Mouse (Mus musculus) liver, adult 2 months (tissue): ENCODE results near the gene Igsf9b. TPM values are rescaled to one million over a fixed set of nuclear protein-coding genes. Genes with fewer than 3 reads are reported as not detected.

Experiments
- DNase-seq: peaks from one replicate; pipeline ENCODE4 v3.0.0-alpha.2; 2011; ENCODE audit warnings: low read depth, low spot score; ENCODE audit errors: extremely low read depth
- H3K27ac ChIP-seq: fragments of 200-500 bp; replicated peaks from 2 replicates; pipeline ENCODE4 v1.5.1; 2012; ENCODE audit warnings: low read depth, mild to moderate bottlenecking, control low read depth, inconsistent platforms, low read length; ENCODE audit not compliant: insufficient read depth
- H3K27me3 ChIP-seq: fragments of 200-500 bp; 2 replicates; pipeline ENCODE4 v1.6.1; 2012; ENCODE audit warnings: mild to moderate bottlenecking, moderate library complexity, low read length, inconsistent platforms; ENCODE audit not compliant: control insufficient read depth, insufficient read depth
- H3K36me3 ChIP-seq: fragments of 200-500 bp; 2 replicates; pipeline ENCODE4 v1.6.1; 2012; ENCODE audit warnings: low read length, inconsistent platforms; ENCODE audit not compliant: control insufficient read depth, insufficient read depth
- H3K4me1 ChIP-seq: fragments of 200-500 bp; 2 replicates; pipeline ENCODE4 v1.6.1; 2011; ENCODE audit warnings: low read length; ENCODE audit not compliant: control insufficient read depth, insufficient read depth
- H3K4me3 ChIP-seq: fragments of 200-500 bp; 2 replicates; pipeline ENCODE4 v1.5.1; 2011; ENCODE audit warnings: low read depth, mild to moderate bottlenecking, control low read depth, low read length, moderate library complexity; ENCODE audit not compliant: insufficient read depth
- H3K79me2 ChIP-seq: fragments of 200-500 bp; 2 replicates; pipeline ENCODE4 v1.6.1; 2012; ENCODE audit warnings: inconsistent platforms, mild to moderate bottlenecking, low read length, moderate library complexity; ENCODE audit not compliant: control insufficient read depth, insufficient read depth
- H3K9ac ChIP-seq: fragments of 200-500 bp; 2 replicates; pipeline ENCODE4 v1.6.1; 2012; ENCODE audit warnings: low read depth, mild to moderate bottlenecking, control low read depth, inconsistent platforms, low read length
- CTCF ChIP-seq: fragments of 200-500 bp; IDR thresholded peaks from 2 replicates; pipeline ENCODE4 v1.5.1; 2011; ENCODE audit warnings: low read depth, low read length, control low read depth
- POLR2A ChIP-seq: fragments of 200-500 bp; IDR thresholded peaks from 2 replicates; pipeline ENCODE4 v1.6.1; 2011; ENCODE audit warnings: low read length, control low read depth; ENCODE audit not compliant: insufficient read depth; ENCODE audit errors: extremely low read depth
- WGBS: fragments of 180-500 bp; shearing (Covaris S2); methylation state at CpG from one replicate; pipeline ENCODE4 v1.1.7; 2018; 5-methylcytosine and 5-hydroxymethylcytosine counted together
- polyA plus RNA-seq: library from polyadenylated mRNA; depleted of rRNA; stranded (reverse); fragments of >200 nt; gene quantifications from 2 replicates; pipeline ENCODE4 v1.2.3, GENCODE M21; 2012
- total RNA-seq: library from RNA; depleted of rRNA; stranded (reverse); fragments of >200 nt; gene quantifications from 2 replicates; pipeline ENCODE4 v1.2.3, GENCODE M21; 2014

Igsf9b gene
- total and polyA plus RNA-seq, 2 experiments: under 0.01 TPM; not detected in 1

DNA sequence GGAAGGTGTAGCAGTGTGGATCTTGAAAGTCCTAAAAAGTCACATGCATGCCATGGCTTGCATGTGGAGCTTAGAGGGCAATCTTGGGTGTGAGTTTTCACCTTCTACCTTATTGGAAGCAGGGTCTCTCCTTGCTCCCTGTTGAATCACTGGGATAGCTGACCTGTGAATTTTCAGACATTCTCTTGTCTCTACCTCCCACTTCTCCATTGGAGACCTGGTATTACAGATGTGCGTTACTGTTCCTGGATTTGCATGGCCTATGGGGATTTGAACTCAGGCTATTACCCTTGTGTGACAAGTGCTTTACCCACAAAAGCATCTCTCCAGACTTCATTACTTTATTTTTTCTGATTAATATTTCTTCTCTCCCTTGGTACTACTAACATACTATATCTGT lies 26.1 kb upstream of the Igsf9b start:
- H3K4me3 ChIP-seq: no peak overlapping the region
- no peaks in the 10 kb centered on the region for H3K79me2 ChIP-seq
- no peaks in the 10 kb centered on the region for H3K27me3 ChIP-seq
- H3K27ac ChIP-seq: no peak overlapping the region
- H3K36me3 ChIP-seq: no peaks in the 10 kb centered on the region
- 92% methylated on average over 1 of the region's 1 CpGs for WGBS
- H3K4me1 ChIP-seq: no peaks in the 10 kb centered on the region
- no peak overlapping the region for H3K9ac ChIP-seq
- DNase-seq: no peak
- TF ChIP-seq POLR2A (no peak), CTCF (no peak)

DNA sequence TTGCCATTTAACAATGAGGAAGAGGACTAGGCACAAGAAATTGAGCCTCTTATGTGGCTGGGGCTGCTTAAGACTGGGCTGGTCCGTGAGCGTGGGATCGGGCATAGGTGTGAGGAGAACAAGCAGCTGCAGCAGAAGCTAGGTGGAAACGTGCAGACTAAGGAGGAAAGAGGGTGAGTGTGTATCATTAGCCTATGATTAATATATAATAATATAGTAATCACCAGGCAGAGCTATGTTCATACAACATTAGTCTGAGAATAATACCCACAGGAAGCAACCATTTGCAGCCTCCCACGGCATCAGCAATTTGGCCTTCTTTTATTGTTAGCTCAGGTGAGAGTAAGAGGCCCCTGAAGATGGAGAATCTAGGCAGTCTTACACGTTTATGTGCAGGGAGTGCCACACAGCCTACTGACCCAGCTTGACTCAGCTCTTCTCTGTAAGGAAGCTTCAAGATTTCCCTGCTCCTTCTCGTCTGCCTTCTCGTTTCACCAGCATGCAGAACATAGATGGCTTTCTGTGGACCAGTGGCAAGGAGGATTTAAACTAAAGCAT lies 22.6 kb upstream of the Igsf9b start:
- Histone ChIP-seq H3K4me1 (no peaks in the 10 kb centered on the region), H3K79me2 (no peaks in the 10 kb centered on the region), H3K27ac (no peak overlapping the region), H3K9ac (no peak overlapping the region), H3K36me3 (no peaks in the 10 kb centered on the region), H3K27me3 (no peaks in the 10 kb centered on the region), H3K4me3 (no peak overlapping the region)
- no peak for DNase-seq
- 69% methylated on average over 8 of the region's 8 CpGs for WGBS
- TF ChIP-seq CTCF (no peak), POLR2A (no peak)

DNA sequence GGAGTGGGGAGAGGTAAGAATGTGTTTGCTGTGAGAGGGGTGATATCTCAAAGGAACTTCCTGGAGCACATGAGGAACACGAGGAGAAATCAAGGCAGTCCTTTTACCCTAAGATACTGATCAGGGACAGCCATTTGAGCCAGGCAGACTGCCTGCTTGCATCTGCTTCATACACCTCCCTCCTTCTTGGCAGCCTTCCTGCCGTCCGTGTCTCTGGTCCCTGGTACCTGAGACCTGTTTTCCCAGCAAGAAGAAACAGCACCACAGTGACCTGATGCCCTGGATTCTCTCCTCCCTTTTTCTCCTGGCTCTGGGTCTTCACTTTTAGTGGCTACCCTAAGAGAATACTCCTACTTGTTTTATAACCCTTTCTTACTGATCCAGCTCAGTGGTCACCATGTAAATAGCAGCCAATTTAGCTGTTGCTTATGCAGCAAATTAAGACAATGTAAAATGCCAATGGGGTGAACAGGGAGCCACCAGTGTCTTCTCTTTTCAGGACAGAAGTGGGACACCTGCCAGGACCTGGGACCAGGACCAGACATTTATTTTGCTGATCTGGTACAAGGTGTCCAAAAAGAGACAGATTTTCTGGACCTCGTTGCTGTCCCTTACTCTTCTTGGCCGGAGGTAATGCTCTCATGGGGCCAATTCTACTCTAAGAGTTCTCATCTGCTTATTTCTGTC lies 21.5 kb upstream of the Igsf9b start:
- H3K4me1 ChIP-seq: no peaks in the 10 kb centered on the region
- no peak overlapping the region for H3K9ac ChIP-seq
- H3K27ac ChIP-seq: no peak overlapping the region
- WGBS: 57% methylated on average over 5 of the region's 5 CpGs
- no peak overlapping the region for H3K4me3 ChIP-seq
- no peak for DNase-seq
- no peaks in the 10 kb centered on the region for H3K36me3 ChIP-seq
- no peaks in the 10 kb centered on the region for H3K27me3 ChIP-seq
- H3K79me2 ChIP-seq: no peaks in the 10 kb centered on the region
- no peak for TF ChIP-seq POLR2A
- TF ChIP-seq CTCF: no peak

DNA sequence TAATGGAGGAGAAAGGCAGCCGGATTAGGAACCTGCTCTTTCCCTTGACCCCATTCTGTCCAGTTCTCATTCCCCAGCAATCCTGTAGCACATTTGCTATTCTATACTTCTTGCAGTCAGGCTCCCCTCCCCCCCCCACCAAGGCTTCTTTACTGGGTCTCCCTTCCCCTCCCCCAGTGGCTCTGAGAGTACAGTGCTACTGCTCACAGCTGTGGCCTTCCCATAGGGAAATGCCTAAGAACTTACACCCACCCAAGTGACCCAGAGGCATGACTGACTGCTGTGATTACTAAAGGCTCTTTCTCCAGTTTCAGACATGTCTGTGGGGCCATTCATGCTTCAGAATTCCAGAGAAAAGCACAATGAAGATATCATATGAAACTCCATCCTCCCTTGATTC lies 20.0 kb upstream of the Igsf9b start:
- DNase-seq: no peak
- H3K4me3 ChIP-seq: no peak overlapping the region
- 84% methylated on average over 1 of the region's 1 CpGs for WGBS
- no peak overlapping the region for H3K27ac ChIP-seq
- H3K27me3 ChIP-seq: no peaks in the 10 kb centered on the region
- H3K79me2 ChIP-seq: no peaks in the 10 kb centered on the region
- no peak for TF ChIP-seq POLR2A
- no peak for TF ChIP-seq CTCF
- no peaks in the 10 kb centered on the region for H3K4me1 ChIP-seq
- no peak overlapping the region for H3K9ac ChIP-seq
- no peaks in the 10 kb centered on the region for H3K36me3 ChIP-seq

DNA sequence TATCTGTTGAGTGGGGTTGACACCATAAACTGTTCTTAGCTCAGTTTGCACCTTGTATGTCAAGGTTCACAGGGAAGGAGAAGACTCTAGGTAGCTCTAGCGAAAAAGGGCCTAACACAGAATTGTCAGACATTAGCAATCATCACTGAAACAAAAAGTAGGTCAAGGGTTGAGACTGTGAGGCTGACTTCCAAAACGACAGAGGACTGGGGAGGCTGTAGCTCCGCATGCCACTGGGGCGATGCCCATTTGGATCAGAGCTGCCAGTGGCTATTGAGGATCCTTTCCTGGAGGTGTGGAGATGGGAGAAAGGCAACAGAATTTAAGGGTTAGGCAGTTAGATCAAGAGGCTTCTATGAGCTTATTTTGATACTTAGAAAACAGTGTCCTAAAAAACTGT lies 18.0 kb upstream of the Igsf9b start:
- no peak for DNase-seq
- Histone ChIP-seq H3K27me3 (no peaks in the 10 kb centered on the region), H3K79me2 (no peaks in the 10 kb centered on the region), H3K36me3 (no peaks in the 10 kb centered on the region), H3K4me3 (no peak overlapping the region), H3K27ac (no peak overlapping the region), H3K4me1 (no peaks in the 10 kb centered on the region), H3K9ac (no peak overlapping the region)
- WGBS: 67% methylated on average over 4 of the region's 4 CpGs
- TF ChIP-seq CTCF (no peak), POLR2A (no peak)

DNA sequence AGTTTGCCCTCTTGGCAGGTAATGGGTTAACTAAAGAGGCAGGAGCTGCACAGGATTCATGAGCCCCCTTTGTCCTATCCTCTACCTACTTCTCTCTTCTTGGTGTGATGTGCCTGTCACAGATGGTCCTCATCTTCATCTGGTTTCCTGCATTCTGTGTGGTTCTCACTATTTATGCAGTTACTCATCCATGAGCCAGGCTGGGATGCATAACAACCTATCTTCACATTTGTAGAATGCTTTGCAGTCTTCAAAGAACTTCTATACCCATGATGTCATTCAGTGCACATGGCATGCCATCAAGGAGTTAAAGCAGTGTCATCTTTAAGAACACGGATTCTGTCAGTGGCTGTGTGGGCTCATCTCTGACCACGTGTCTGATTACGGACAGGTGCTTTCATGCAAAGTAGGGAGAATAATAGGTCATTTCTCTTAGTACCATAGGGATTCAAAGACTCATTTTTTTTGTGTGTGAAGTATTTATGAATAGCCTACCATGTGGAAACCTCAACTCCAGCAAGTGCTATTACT lies 13.2 kb upstream of the Igsf9b start:
- TF ChIP-seq CTCF (no peak), POLR2A (no peak)
- 61% methylated on average over 3 of the region's 3 CpGs for WGBS

More for the DNA sequence above, 13.2 kb upstream of the Igsf9b start:
- Histone ChIP-seq H3K9ac (no peak overlapping the region), H3K36me3 (no peaks in the 10 kb centered on the region), H3K79me2 (no peaks in the 10 kb centered on the region), H3K4me3 (no peak overlapping the region), H3K27ac (no peak overlapping the region), H3K27me3 (no peaks in the 10 kb centered on the region), H3K4me1 (no peaks in the 10 kb centered on the region)
- DNase-seq: no peak
